In genomic region chr3:141745322-141745721, GRCm38 (mm10) we compare ENCODE assay signal across 25 mouse cellular contexts.
"Had no signal": no experiment of that assay in that cellular context is flagged by ENCODE, and none has a peak within 500 bp of the region (broad histone marks: within the 10 kb centered on the region; RNA-seq: fewer than 3 reads in every experiment).

No protein-coding gene starts in this region.

- H3K9me3 ChIP-seq: heart, embryonic 13.5 days; heart, embryonic 15.5 days; hindbrain, embryonic 13.5 days; hindbrain, embryonic 15.5 days; limb, embryonic 10.5 days; limb, embryonic 12.5 days; liver, embryonic 13.5 days had no signal

- H3K36me3 ChIP-seq: heart, embryonic 13.5 days; heart, embryonic 15.5 days; hindbrain, embryonic 13.5 days; hindbrain, embryonic 15.5 days; limb, embryonic 10.5 days; limb, embryonic 12.5 days; liver, embryonic 13.5 days had no signal

- H3K27ac ChIP-seq: gastrocnemius, adult 2 months; heart, adult 2 months; heart, embryonic 13.5 days; heart, embryonic 15.5 days; hindbrain, embryonic 13.5 days; hindbrain, embryonic 15.5 days; hindbrain, postnatal 0 days; left cerebral cortex, adult 2 months; limb, embryonic 10.5 days; limb, embryonic 12.5 days; liver, embryonic 13.5 days had no signal

- H3K4me2 ChIP-seq: heart, embryonic 11.5 days; heart, embryonic 13.5 days; heart, embryonic 15.5 days; hindbrain, embryonic 13.5 days; hindbrain, embryonic 15.5 days; limb, embryonic 12.5 days; liver, embryonic 11.5 days; liver, embryonic 13.5 days had no signal

- H3K4me3 ChIP-seq: gastrocnemius, adult 2 months; heart, adult 2 months; heart, embryonic 13.5 days; heart, embryonic 15.5 days; hindbrain, embryonic 13.5 days; hindbrain, embryonic 15.5 days; left cerebral cortex, adult 2 months; limb, embryonic 10.5 days; limb, embryonic 12.5 days; liver, embryonic 13.5 days had no signal

- DNase-seq: gastrocnemius, adult 2 months; gastrocnemius, postnatal 10 days; gastrocnemius, postnatal 25 days; heart, adult 11 months; heart, adult 2 months; heart, postnatal 14 days; heart, postnatal 36 days; kidney, adult 11 months; kidney, adult 2 months; kidney, postnatal 10 days; kidney, postnatal 25 days; layer of hippocampus, adult 9-11 months; liver; liver, embryonic 13.5 days had no signal

- ATAC-seq: hindbrain, postnatal 0 days; intestine, embryonic 16.5 days had no signal

- H3K27me3 ChIP-seq: heart, embryonic 13.5 days; heart, embryonic 15.5 days; hindbrain, embryonic 13.5 days; hindbrain, embryonic 15.5 days; limb, embryonic 12.5 days; liver, embryonic 13.5 days had no signal

- H3K9ac ChIP-seq: heart, embryonic 13.5 days; heart, embryonic 15.5 days; hindbrain, embryonic 13.5 days; hindbrain, embryonic 15.5 days; limb, embryonic 12.5 days; liver, embryonic 13.5 days had no signal

- H3K4me1 ChIP-seq: heart, embryonic 13.5 days; heart, embryonic 15.5 days; limb, embryonic 10.5 days; limb, embryonic 12.5 days; liver, embryonic 13.5 days had no signal
